Mouse (Mus musculus): ENCODE measurements around the gene Cachd1.

The Cachd1 gene

GRCm38 (mm10) chr4:100990996-100991395, 214.5 kb downstream of the Cachd1 start:
- no peak for DNase-seq (ENCODE audit: low spot score in 2 of 2)

- DNase-seq (ENCODE audit: low spot score in 2 of 2) = no peak
Measured at GRCm38 (mm10) chr4:100992086-100992485, 215.6 kb downstream of the Cachd1 start.

GRCm38 (mm10) chr4:100994442-100995255, 218.2 kb downstream of the Cachd1 start:
- no peak for DNase-seq (ENCODE audit: low spot score in 2 of 2)

GRCm38 (mm10) chr4:100995617-100996016, 219.1 kb downstream of the Cachd1 start:
- no peak for DNase-seq (ENCODE audit: low spot score in 2 of 2)

GRCm38 (mm10) chr4:100996060-100996651, 219.7 kb downstream of the Cachd1 start:
- no peak for DNase-seq (ENCODE audit: low spot score in 2 of 2)

- DNase-seq (ENCODE audit: low spot score in 2 of 2) = peak; percentile 2 to 6
Measured at GRCm38 (mm10) chr4:100998145-100998544, 221.7 kb downstream of the Cachd1 start.

- DNase-seq (ENCODE audit: low spot score in 2 of 2) = no peak
Measured at GRCm38 (mm10) chr4:100998906-100999305, 222.4 kb downstream of the Cachd1 start.

GRCm38 (mm10) chr4:101000622-101001021, 224.1 kb downstream of the Cachd1 start:
- no peak for DNase-seq (ENCODE audit: low spot score in 2 of 2)

- no peak for DNase-seq (ENCODE audit: low spot score in 2 of 2)
Measured at GRCm38 (mm10) chr4:101001073-101001472, 224.6 kb downstream of the Cachd1 start.

- DNase-seq (ENCODE audit: low spot score in 2 of 2) = no peak
Measured at GRCm38 (mm10) chr4:101002961-101003360, 226.5 kb downstream of the Cachd1 start.

GRCm38 (mm10) chr4:101008362-101008769, 231.9 kb downstream of the Cachd1 start:
- no peak for DNase-seq (ENCODE audit: low spot score in 2 of 2)

GRCm38 (mm10) chr4:101009092-101009491, 232.6 kb downstream of the Cachd1 start:
- no peak for DNase-seq (ENCODE audit: low spot score in 2 of 2)

GRCm38 (mm10) chr4:101017806-101018205, 241.3 kb downstream of the Cachd1 start:
- no peak for DNase-seq (ENCODE audit: low spot score in 2 of 2)

- DNase-seq (ENCODE audit: low spot score in 2 of 2) = no peak
Measured at GRCm38 (mm10) chr4:101020596-101020995, 244.1 kb downstream of the Cachd1 start, which contains the start of gene Gm10577. Gene Gm10577 (minus strand): TSS chr4:101020696.

- no peak for DNase-seq (ENCODE audit: low spot score in 2 of 2)
Measured at GRCm38 (mm10) chr4:101026566-101026965, 250.1 kb downstream of the Cachd1 start.

- DNase-seq (ENCODE audit: low spot score in 2 of 2) = no peak
Measured at GRCm38 (mm10) chr4:101026995-101027394, 250.5 kb downstream of the Cachd1 start.

GRCm38 (mm10) chr4:101027852-101028411, 251.5 kb downstream of the Cachd1 start:
- no peak for DNase-seq (ENCODE audit: low spot score in 2 of 2)

GRCm38 (mm10) chr4:101033047-101033446, 256.6 kb downstream of the Cachd1 start:
- no peak for DNase-seq (ENCODE audit: low spot score in 2 of 2)

- no peak for DNase-seq (ENCODE audit: low spot score in 2 of 2)
Measured at GRCm38 (mm10) chr4:101035131-101035530, 258.7 kb downstream of the Cachd1 start.

- DNase-seq (ENCODE audit: low spot score in 2 of 2) = no peak
Measured at GRCm38 (mm10) chr4:101037156-101037555, 260.7 kb downstream of the Cachd1 start.

GRCm38 (mm10) chr4:101043691-101044090, 267.2 kb downstream of the Cachd1 start:
- no peak for DNase-seq (ENCODE audit: low spot score in 2 of 2)

GRCm38 (mm10) chr4:101044149-101044548, 267.7 kb downstream of the Cachd1 start:
- DNase-seq (ENCODE audit: low spot score in 2 of 2) = no peak

GRCm38 (mm10) chr4:101046576-101046975, 270.1 kb downstream of the Cachd1 start:
- DNase-seq (ENCODE audit: low spot score in 2 of 2) = no peak

All from natural killer cell, adult 2 months (primary cell).